Mouse (Mus musculus) kidney, postnatal 0 days (tissue): Measurements from ENCODE around the gene Pgm2l1. TPM values are rescaled to one million over a fixed set of nuclear protein-coding genes. Genes with fewer than 3 reads are reported as not detected.

Source experiments
- ATAC-seq: fragments of 200-750 bp; cut with Nextera tagmentation; replicated peaks from 2 replicates; pipeline ENCODE4 v1.8.0; 2017; ENCODE audit warnings: low read depth, moderate number of reproducible peaks, moderate TSS enrichment, moderate library complexity; ENCODE audit not compliant: low FRiP score
- DNase-seq: peaks from one replicate; pipeline ENCODE4 v3.0.0-alpha.2; 2016; ENCODE audit warnings: low spot score
- H3K27ac ChIP-seq: fragments of 300-500 bp; sonication (generic); 2 replicates; pipeline ENCODE4 v1.5.1; 2014; ENCODE audit warnings: mild to moderate bottlenecking
- H3K27me3 ChIP-seq: fragments of 300-500 bp; sonication (generic); 2 replicates; pipeline ENCODE4 v1.6.1; 2014; ENCODE audit warnings: low read length, mixed read lengths; ENCODE audit not compliant: insufficient read depth
- H3K36me3 ChIP-seq: fragments of 300-500 bp; sonication (generic); 2 replicates; pipeline ENCODE4 v1.6.1; 2014; ENCODE audit warnings: low read length, mixed read lengths; ENCODE audit not compliant: insufficient read depth
- H3K4me1 ChIP-seq: fragments of 300-500 bp; sonication (generic); replicated peaks from 2 replicates; pipeline ENCODE4 v1.6.1; 2014; ENCODE audit warnings: antibody characterized with exemption, low read length, mixed read lengths; ENCODE audit not compliant: insufficient read depth
- H3K4me2 ChIP-seq: fragments of 300-500 bp; sonication (generic); 2 replicates; pipeline ENCODE4 v1.6.1; 2014; ENCODE audit warnings: mild to moderate bottlenecking, low read length, moderate library complexity, mixed read lengths
- H3K4me3 ChIP-seq: fragments of 300-500 bp; sonication (generic); replicated peaks from 2 replicates; pipeline ENCODE4 v1.5.1; 2014; ENCODE audit warnings: low read depth, low read length
- H3K9ac ChIP-seq: fragments of 300-500 bp; sonication (generic); 2 replicates; pipeline ENCODE4 v1.6.1; 2014; ENCODE audit warnings: low read depth, low read length
- H3K9me3 ChIP-seq: fragments of 300-500 bp; sonication (generic); replicated peaks from 2 replicates; pipeline ENCODE4 v1.6.1; 2016; ENCODE audit warnings: low read length, inconsistent platforms, mixed read lengths
- CTCF ChIP-seq: IDR thresholded peaks from 2 replicates; pipeline ENCODE4 v1.5.1; 2016; ENCODE audit warnings: antibody characterized with exemption, low read depth, mild to moderate bottlenecking, moderate library complexity
- WGBS: fragments of 180-500 bp; shearing (Covaris S2); extraction: QIAGEN DNeasy Blood & Tissue Kit; methylation state at CpG from one replicate; pipeline ENCODE4 v1.1.7; 2014; 5-methylcytosine and 5-hydroxymethylcytosine counted together
- polyA plus RNA-seq: library from polyadenylated mRNA; unstranded; fragments of >200 nt; fragmentation: Nextera tagmentation; extraction: Ambion mirVana; gene quantifications from 2 replicates; pipeline ENCODE4 v1.2.1, GENCODE M21; 2015

Pgm2l1 gene
- polyA plus RNA-seq, 1 experiment from 2014 or later = 2.5 TPM

GRCm38 (mm10) chr7:100295745-100296144, 68.6 kb downstream of the Pgm2l1 start:
- TF ChIP-seq CTCF = no peak
- Histone ChIP-seq H3K4me1 (no peaks in the 10 kb centered on the region), H3K27ac (no peak overlapping the region), H3K27me3 (no peaks in the 10 kb centered on the region), H3K9me3 (no peaks in the 10 kb centered on the region), H3K9ac (no peak overlapping the region), H3K4me3 (no peak overlapping the region), H3K4me2 (no peak overlapping the region), H3K36me3 (no peaks in the 10 kb centered on the region)
- 90% methylated on average over 2 of the region's 2 CpGs for WGBS
- ATAC-seq (no peak), DNase-seq (no peak)

GRCm38 (mm10) chr7:100296699-100297098, 69.5 kb downstream of the Pgm2l1 start:
- no peak for DNase-seq
- ATAC-seq = no peak

GRCm38 (mm10) chr7:100298861-100299510, 71.8 kb downstream of the Pgm2l1 start:
- DNase-seq (peak; percentile 86), ATAC-seq (peak; percentile 61; the same call in 1 of the 2 replicates)

More at GRCm38 (mm10) chr7:100296699-100297098, 69.5 kb downstream of the Pgm2l1 start:
- no peak overlapping the region for H3K27ac ChIP-seq
- 82% methylated on average over 6 of the region's 6 CpGs for WGBS
- no peaks in the 10 kb centered on the region for H3K4me1 ChIP-seq
- H3K36me3 ChIP-seq = no peaks in the 10 kb centered on the region
- H3K4me3 ChIP-seq = no peak overlapping the region
- H3K9ac ChIP-seq = no peak overlapping the region
- no peaks in the 10 kb centered on the region for H3K9me3 ChIP-seq
- no peak overlapping the region for H3K4me2 ChIP-seq
- H3K27me3 ChIP-seq = no peaks in the 10 kb centered on the region
- no peak for TF ChIP-seq CTCF

GRCm38 (mm10) chr7:100301390-100301789, 74.2 kb downstream of the Pgm2l1 start:
- no peaks in the 10 kb centered on the region for H3K9me3 ChIP-seq
- DNase-seq (no peak), ATAC-seq (no peak)
- 67% methylated on average over 3 of the region's 3 CpGs for WGBS
- no peak for TF ChIP-seq CTCF
- no peak overlapping the region for H3K4me2 ChIP-seq
- H3K9ac ChIP-seq = no peak overlapping the region
- no peak overlapping the region for H3K27ac ChIP-seq
- no peaks in the 10 kb centered on the region for H3K36me3 ChIP-seq
- no peaks in the 10 kb centered on the region for H3K27me3 ChIP-seq
- H3K4me1 ChIP-seq = no peaks in the 10 kb centered on the region
- no peak overlapping the region for H3K4me3 ChIP-seq

More at GRCm38 (mm10) chr7:100298861-100299510, 71.8 kb downstream of the Pgm2l1 start:
- no peak for TF ChIP-seq CTCF
- WGBS = 36% methylated on average over 14 of the region's 14 CpGs
- H3K9me3 ChIP-seq = no peaks in the 10 kb centered on the region
- no peaks in the 10 kb centered on the region for H3K36me3 ChIP-seq
- H3K27ac ChIP-seq = no peak overlapping the region
- H3K4me1 ChIP-seq = no peaks in the 10 kb centered on the region
- no peak overlapping the region for H3K4me3 ChIP-seq
- H3K27me3 ChIP-seq = no peaks in the 10 kb centered on the region
- no peak overlapping the region for H3K9ac ChIP-seq
- H3K4me2 ChIP-seq = no peak overlapping the region

- DNase-seq (no peak), ATAC-seq (no peak)
- 67% methylated on average over 4 of the region's 4 CpGs for WGBS
- H3K27me3 ChIP-seq = no peaks in the 10 kb centered on the region
- no peak overlapping the region for H3K4me3 ChIP-seq
- no peak for TF ChIP-seq CTCF
- no peak overlapping the region for H3K4me2 ChIP-seq
- H3K9ac ChIP-seq = no peak overlapping the region
- H3K4me1 ChIP-seq = no peaks in the 10 kb centered on the region
- H3K9me3 ChIP-seq = no peaks in the 10 kb centered on the region
- H3K27ac ChIP-seq = no peak overlapping the region
- H3K36me3 ChIP-seq = no peaks in the 10 kb centered on the region
These were observed 75.1 kb downstream of the Pgm2l1 start for GRCm38 (mm10) chr7:100302316-100302715.

GRCm38 (mm10) chr7:100305894-100306293, 78.7 kb downstream of the Pgm2l1 start:
- DNase-seq (no peak), ATAC-seq (no peak)
- no peaks in the 10 kb centered on the region for H3K27me3 ChIP-seq
- no peak overlapping the region for H3K4me2 ChIP-seq
- TF ChIP-seq CTCF = no peak
- H3K9ac ChIP-seq = no peak overlapping the region
- H3K4me1 ChIP-seq = no peaks in the 10 kb centered on the region
- WGBS = 91% methylated on average over 9 of the region's 9 CpGs
- no peak overlapping the region for H3K4me3 ChIP-seq
- no peaks in the 10 kb centered on the region for H3K9me3 ChIP-seq
- no peaks in the 10 kb centered on the region for H3K36me3 ChIP-seq
- H3K27ac ChIP-seq = no peak overlapping the region
